ENCODE assay signal across 9 mouse cellular contexts in the genomic region with DNA sequence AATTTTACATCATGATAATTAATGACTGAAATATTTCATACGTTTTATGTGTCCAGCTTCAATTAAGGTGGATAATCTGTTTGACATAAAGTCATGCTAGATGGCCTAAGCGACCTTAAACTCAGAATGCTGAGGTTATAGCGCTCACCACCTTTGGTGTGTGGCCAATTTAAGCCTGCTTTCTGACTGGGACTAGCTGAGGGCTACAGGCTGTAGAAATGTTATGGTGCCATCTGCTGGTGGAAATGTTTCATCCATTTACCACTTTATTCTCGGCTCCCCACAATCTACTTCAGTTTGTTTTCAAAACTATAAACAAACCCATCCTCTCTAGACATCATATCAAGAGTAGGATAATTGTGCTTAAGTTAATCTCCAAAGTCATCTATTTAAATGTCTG. TPM values are rescaled to one million over a fixed set of nuclear protein-coding genes. Genes with fewer than 3 reads are reported as not detected.
DNase-seq lines count a peak whose midpoint lies in the region; ATAC-seq lines count a peak whose summit lies in the region.
"Had no signal": no experiment of that assay in that cellular context is flagged by ENCODE, and none has a peak within 500 bp of the region (broad histone marks: within the 10 kb centered on the region; RNA-seq: fewer than 3 reads in every experiment).

No protein-coding gene starts in this region.

- H3K4me1 ChIP-seq in forebrain, embryonic 12.5 days = no peaks in the 10 kb centered on the region
- H3K4me1 ChIP-seq in forebrain, embryonic 15.5 days = no peaks in the 10 kb centered on the region
- H3K4me1 ChIP-seq: hindbrain, embryonic 15.5 days had no signal

- peak; percentile 50 for DNase-seq in testis, postnatal 10 days (ENCODE audit: low spot score)
- no peak for DNase-seq in testis, postnatal 14 days (ENCODE audit: low spot score)
- peak; percentile 66 for DNase-seq in kidney, postnatal 14 days
- DNase-seq in lung, postnatal 10 days = peak; percentile 65
- peak; percentile 64 for DNase-seq in splenic B cell, adult 2 months (ENCODE audit: low read depth, low spot score)

- H3K9me3 ChIP-seq in forebrain, embryonic 12.5 days = no peaks in the 10 kb centered on the region
- H3K9me3 ChIP-seq in forebrain, embryonic 15.5 days = no peaks in the 10 kb centered on the region
- H3K9me3 ChIP-seq: hindbrain, embryonic 15.5 days had no signal

- H3K27me3 ChIP-seq in forebrain, embryonic 12.5 days = peaks cover 14% of the 10 kb centered on the region; the same call in 1 of the 2 replicates
- 0 out of 2 replicates have a peak, but pooled peaks cover 5% of the 10 kb centered on the region for H3K27me3 ChIP-seq in forebrain, embryonic 15.5 days
- no peaks in the 10 kb centered on the region for H3K27me3 ChIP-seq in splenic B cell, adult 2 months (ENCODE audit: control insufficient read depth, insufficient read depth, low read length, poor library complexity, severe bottlenecking)

- WGBS in forebrain, embryonic 12.5 days = 3% methylated on average over 4 of the region's 4 CpGs
- 4% methylated on average over 4 of the region's 4 CpGs for WGBS in forebrain, embryonic 15.5 days

- no peak overlapping the region for H3K4me3 ChIP-seq in forebrain, embryonic 12.5 days (replicated peaks)
- H3K4me3 ChIP-seq in forebrain, embryonic 15.5 days = no peak overlapping the region
- H3K4me3 ChIP-seq: hindbrain, embryonic 15.5 days had no signal

- H3K9ac ChIP-seq in forebrain, embryonic 12.5 days = no peak overlapping the region
- no peak overlapping the region for H3K9ac ChIP-seq in forebrain, embryonic 15.5 days (replicated peaks)
- H3K9ac ChIP-seq: hindbrain, embryonic 15.5 days had no signal

- H3K36me3 ChIP-seq in forebrain, embryonic 12.5 days (replicated peaks) = no peaks in the 10 kb centered on the region
- no peaks in the 10 kb centered on the region for H3K36me3 ChIP-seq in forebrain, embryonic 15.5 days
- H3K36me3 ChIP-seq in splenic B cell, adult 2 months (ENCODE audit: control insufficient read depth, insufficient read depth, low read length, poor library complexity, severe bottlenecking) = no peaks in the 10 kb centered on the region
- H3K36me3 ChIP-seq: hindbrain, embryonic 15.5 days had no signal

- H3K4me2 ChIP-seq in forebrain, embryonic 12.5 days = no peak overlapping the region
- no peak overlapping the region for H3K4me2 ChIP-seq in forebrain, embryonic 15.5 days (replicated peaks)
- H3K4me2 ChIP-seq: hindbrain, embryonic 15.5 days had no signal

- ATAC-seq in forebrain, embryonic 12.5 days (ENCODE audit: low FRiP score) = 0 out of 2 replicates have a peak, but pooled peaks have one; percentile 44
- no peak for ATAC-seq in forebrain, embryonic 15.5 days (replicated peaks)
- ATAC-seq in common myeloid progenitor, adult 5-6 weeks (replicated peaks; ENCODE audit: low read depth, poor library complexity, severe bottlenecking) = peak; percentile 69; the same call in 1 of the 2 replicates

- H3K27ac ChIP-seq in forebrain, embryonic 12.5 days = no peak overlapping the region
- H3K27ac ChIP-seq in forebrain, embryonic 15.5 days (replicated peaks) = no peak overlapping the region
- H3K27ac ChIP-seq: hindbrain, embryonic 15.5 days had no signal

RNA-seq across cellular contexts. Expression of gene Hpse2, which starts 8.2 kb away (rescaled TPM):
- 2.7 and 3.8 TPM in 2 replicates for polyA plus RNA-seq in forebrain, embryonic 12.5 days (2016; fragmentation: Nextera tagmentation; extraction: Ambion mirVana)
- 0.05 and 0.22 TPM in 2 replicates for polyA plus RNA-seq in forebrain, embryonic 15.5 days (2015; fragmentation: Nextera tagmentation; extraction: Ambion mirVana)
- not detected in 2 replicates for total RNA-seq in common myeloid progenitor, adult 5-6 weeks (2017)

RNA-seq across cellular contexts. Expression of gene Cnnm1, which starts 43.9 kb away (rescaled TPM):
- 0.36 and 0.92 TPM in 2 replicates for polyA plus RNA-seq in forebrain, embryonic 12.5 days (2016; fragmentation: Nextera tagmentation; extraction: Ambion mirVana)
- polyA plus RNA-seq in forebrain, embryonic 15.5 days (2015; fragmentation: Nextera tagmentation; extraction: Ambion mirVana) = 1.2 and 1.3 TPM in 2 replicates
- total RNA-seq in common myeloid progenitor, adult 5-6 weeks (2017) = 0.73 TPM in 1 of 2 replicates, not detected in the other
